In genomic region chr1:96061335-96061734, GRCm38 (mm10) we compare ENCODE assay signal across 20 mouse cellular contexts.
"Had no signal": no experiment of that assay in that cellular context is flagged by ENCODE, and none has a peak within 500 bp of the region (broad histone marks: within the 10 kb centered on the region; RNA-seq: fewer than 3 reads in every experiment).

No protein-coding gene starts in this region.

- H3K36me3 ChIP-seq: midbrain, embryonic 12.5 days; midbrain, embryonic 15.5 days; neural tube, embryonic 13.5 days; neural tube, embryonic 15.5 days; stomach, embryonic 15.5 days had no signal

- H3K27me3 ChIP-seq: megakaryocyte, embryonic 14.5 days; midbrain, embryonic 12.5 days; midbrain, embryonic 15.5 days; neural tube, embryonic 13.5 days; neural tube, embryonic 15.5 days; stomach, embryonic 15.5 days had no signal

- DNase-seq: lung, adult 18-20 months; lung, embryonic 14.5 days; lung, postnatal 10 days; lung, postnatal 4 days; retina, postnatal 1 day; right cerebral cortex, adult 18-20 months; right cerebral cortex, postnatal 25 days; right cerebral cortex, postnatal 4 days; spleen, adult 18-20 months; thymus, adult 2 months; thymus, postnatal 25 days; thymus, postnatal 4 days had no signal

- H3K9ac ChIP-seq: liver, embryonic 14.5 days; lung, embryonic 14.5 days; midbrain, embryonic 12.5 days; midbrain, embryonic 15.5 days; neural tube, embryonic 13.5 days; neural tube, embryonic 15.5 days; stomach, embryonic 15.5 days had no signal

- H3K27ac ChIP-seq: liver, embryonic 14.5 days; midbrain, embryonic 12.5 days; midbrain, embryonic 15.5 days; neural tube, embryonic 13.5 days; neural tube, embryonic 15.5 days; stomach, embryonic 15.5 days; stomach, postnatal 0 days had no signal

- ATAC-seq: midbrain, embryonic 15.5 days had no signal

- H3K9me3 ChIP-seq: megakaryocyte, embryonic 14.5 days; midbrain, embryonic 12.5 days; midbrain, embryonic 15.5 days; neural tube, embryonic 13.5 days; neural tube, embryonic 15.5 days; stomach, embryonic 15.5 days had no signal

- H3K4me3 ChIP-seq: megakaryocyte, embryonic 14.5 days; midbrain, embryonic 12.5 days; midbrain, embryonic 15.5 days; neural tube, embryonic 13.5 days; neural tube, embryonic 15.5 days; stomach, embryonic 15.5 days had no signal

- H3K4me1 ChIP-seq: megakaryocyte, embryonic 14.5 days; midbrain, embryonic 12.5 days; midbrain, embryonic 15.5 days; neural tube, embryonic 13.5 days; neural tube, embryonic 15.5 days; stomach, embryonic 15.5 days had no signal
